Mouse (Mus musculus) cerebellum, adult (tissue): Measurements from ENCODE around the gene Hoxb5.

Source experiments
- ATAC-seq: cut with Nextera tagmentation; 2 replicates; pipeline ENCODE4 v1.9.2; 2017; ENCODE audit warnings: mild to moderate bottlenecking, moderate library complexity, mixed read lengths; ENCODE audit not compliant: insufficient number of reproducible peaks, low FRiP score, low TSS enrichment

Hoxb5 gene

GRCm38 (mm10) chr11:96349491-96350340, 46.6 kb downstream of the Hoxb5 start:
- no peak for ATAC-seq

- no peak for ATAC-seq
Observed at GRCm38 (mm10) chr11:96350341-96350624, 47.1 kb downstream of the Hoxb5 start, which contains the start of gene Hoxb2. TSS of gene Hoxb2 (plus strand) at chr11:96350525.

GRCm38 (mm10) chr11:96350791-96351190, 47.7 kb downstream of the Hoxb5 start:
- ATAC-seq, result no peak

GRCm38 (mm10) chr11:96351312-96351711, 48.2 kb downstream of the Hoxb5 start:
- ATAC-seq, result no peak

- no peak for ATAC-seq
Observed at GRCm38 (mm10) chr11:96351831-96352230, 48.7 kb downstream of the Hoxb5 start.

- ATAC-seq, result no peak
Observed at GRCm38 (mm10) chr11:96352691-96353521, 49.8 kb downstream of the Hoxb5 start.

GRCm38 (mm10) chr11:96353522-96353841, 50.3 kb downstream of the Hoxb5 start:
- ATAC-seq, result no peak

- ATAC-seq, result no peak
Observed at GRCm38 (mm10) chr11:96353939-96354338, 50.8 kb downstream of the Hoxb5 start.

GRCm38 (mm10) chr11:96354376-96354775, 51.2 kb downstream of the Hoxb5 start:
- ATAC-seq, result no peak

- no peak for ATAC-seq
Observed at GRCm38 (mm10) chr11:96354801-96355311, 51.7 kb downstream of the Hoxb5 start.
